Mouse (Mus musculus) embryo, embryonic 11 days (tissue): ENCODE data around the gene Zswim5.

Experiments used
- DNase-seq: peaks from one replicate; pipeline ENCODE4 v3.0.0-alpha.2; 2015

Zswim5 gene

GRCm38 (mm10) chr4:116928006-116928651, 51.0 kb downstream of the Zswim5 start:
- no peak for DNase-seq

- DNase-seq: no peak
Measured at GRCm38 (mm10) chr4:116939585-116939984, 62.4 kb downstream of the Zswim5 start.

GRCm38 (mm10) chr4:116942695-116943094, 65.5 kb downstream of the Zswim5 start:
- DNase-seq: peak; percentile 16

DNA sequence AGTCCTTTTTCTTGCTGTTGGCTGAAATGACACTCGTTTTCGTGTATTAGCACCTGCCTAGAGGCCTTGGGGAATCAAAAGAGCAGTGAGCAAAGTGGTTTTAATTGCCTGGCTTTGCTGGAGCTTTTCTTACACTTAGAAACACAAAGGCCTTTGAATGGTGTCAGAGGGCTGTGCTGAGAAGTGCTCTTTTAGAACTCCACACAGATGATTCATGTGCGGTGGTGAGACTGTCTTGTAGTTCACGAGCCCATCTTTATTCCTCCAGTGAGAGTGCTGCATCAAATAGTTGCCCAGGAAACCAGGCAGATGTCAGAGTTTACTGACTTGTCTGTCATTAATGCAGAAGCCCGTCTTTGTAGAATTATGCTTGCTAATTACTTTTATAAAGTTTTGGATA, 66.9 kb downstream of the Zswim5 start:
- DNase-seq: peak; percentile 36

GRCm38 (mm10) chr4:116951642-116952041, 74.5 kb downstream of the Zswim5 start:
- DNase-seq: peak; percentile 47

GRCm38 (mm10) chr4:116954951-116955350, 77.8 kb downstream of the Zswim5 start:
- no peak for DNase-seq

DNA sequence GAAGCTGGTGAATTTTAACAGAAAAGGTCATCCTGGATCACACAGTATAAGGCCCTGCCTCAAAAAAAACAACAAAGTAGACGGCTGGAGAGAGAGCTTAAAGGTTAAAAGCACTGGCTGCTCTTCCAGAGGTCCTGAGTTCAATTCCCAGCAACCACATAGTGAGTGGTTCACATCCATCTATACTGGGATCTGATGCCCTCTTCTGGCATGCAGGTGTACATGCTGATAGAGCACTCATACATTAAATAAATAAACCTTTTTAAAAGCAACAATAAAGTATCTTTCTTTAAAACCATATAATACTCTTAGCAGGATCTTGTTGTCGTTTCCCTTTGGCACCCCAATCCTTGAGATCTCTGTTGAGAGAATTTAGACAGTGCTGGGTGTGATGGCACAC, 99.3 kb downstream of the Zswim5 start:
- DNase-seq: no peak

DNA sequence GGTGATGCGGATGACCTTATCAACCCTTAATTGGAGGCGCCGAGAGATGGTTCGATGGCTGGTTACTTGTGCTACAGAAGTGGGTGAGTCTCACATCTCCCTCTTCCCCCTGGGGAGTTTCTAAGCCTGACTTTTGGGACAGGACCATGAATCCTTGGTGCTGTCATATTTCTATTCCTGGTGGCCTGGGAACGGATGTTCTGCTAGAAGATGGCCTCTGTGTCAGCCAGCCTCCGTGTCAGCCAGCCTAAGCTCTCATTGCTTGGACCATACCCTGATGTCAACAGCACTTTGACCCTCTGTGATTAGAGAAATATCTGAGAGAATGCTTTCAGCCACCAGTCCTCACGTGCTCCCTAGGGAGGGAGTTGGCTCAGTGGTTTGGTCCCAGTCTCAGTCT, 108.5 kb downstream of the Zswim5 start:
- no peak for DNase-seq

- DNase-seq: peak; percentile 74
Measured at GRCm38 (mm10) chr4:116986400-116987121, 109.4 kb downstream of the Zswim5 start.

- DNase-seq: no peak
Measured at GRCm38 (mm10) chr4:116987122-116987456, 109.9 kb downstream of the Zswim5 start.

DNA sequence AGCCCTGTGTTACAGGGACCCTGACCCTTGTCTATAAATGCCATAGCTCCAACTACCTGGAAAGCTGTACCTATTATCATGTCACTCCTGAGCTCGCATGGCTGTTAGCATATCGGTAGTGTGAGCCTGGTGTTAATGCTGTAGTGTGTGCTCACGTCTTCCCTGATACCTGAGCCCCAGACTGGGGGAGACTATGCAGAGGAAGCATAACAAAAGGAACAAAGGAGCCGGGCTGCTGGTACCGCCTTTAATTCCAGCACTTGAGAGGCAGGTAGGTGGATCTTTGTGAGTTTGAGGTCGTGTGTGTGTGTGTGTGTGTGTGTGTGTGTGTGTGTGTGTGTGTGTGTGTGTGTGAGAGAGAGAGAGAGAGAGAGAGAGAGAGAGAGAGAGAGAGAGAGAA, 112.6 kb downstream of the Zswim5 start:
- DNase-seq: no peak

- DNase-seq: peak; percentile 78
Measured at GRCm38 (mm10) chr4:116991366-116991765, 114.2 kb downstream of the Zswim5 start.

DNA sequence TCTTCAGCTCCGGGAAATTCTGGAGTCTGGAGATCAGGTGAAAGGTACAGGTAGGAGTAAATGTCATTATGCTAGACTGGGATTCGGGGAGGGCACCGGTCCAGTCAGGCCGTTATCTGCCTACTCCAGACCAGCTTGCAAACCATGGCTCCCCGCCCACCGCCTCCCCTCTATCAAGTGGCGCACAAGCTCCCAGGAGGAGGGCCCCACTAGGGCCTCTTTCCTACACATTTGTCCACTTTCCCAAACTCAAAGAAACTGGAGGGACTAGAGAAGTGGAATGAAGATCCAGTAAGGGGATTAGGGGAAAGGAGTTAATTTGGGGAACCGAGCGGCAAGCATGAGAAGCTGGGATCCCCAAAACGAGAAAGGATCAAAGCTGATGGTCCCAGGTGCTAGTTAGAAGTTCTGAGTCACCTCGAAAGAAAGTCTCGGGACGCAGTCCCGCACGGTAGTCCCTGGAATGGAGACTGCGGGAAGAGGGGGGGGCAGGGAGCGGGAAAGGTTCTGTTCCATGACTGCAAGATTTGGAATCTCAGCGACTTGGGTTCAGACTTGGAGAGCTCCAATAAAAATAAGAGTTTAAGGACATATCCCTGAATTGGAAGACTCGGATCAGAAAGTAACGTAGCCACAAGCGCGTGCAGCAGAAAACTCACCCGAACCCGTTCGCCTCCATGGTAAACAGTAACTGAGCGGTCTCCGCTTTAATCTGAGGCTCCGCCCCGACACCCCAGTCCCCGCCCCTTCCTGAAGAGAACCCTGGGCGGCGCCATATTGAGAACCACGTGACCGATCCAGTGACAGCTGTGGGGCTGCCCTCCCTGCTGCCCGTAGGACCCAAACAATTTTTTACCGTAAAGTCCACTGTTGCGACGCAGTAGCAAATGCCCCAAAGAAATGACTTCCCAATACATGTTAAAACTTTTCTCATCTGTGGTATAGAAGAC, 116.8 kb downstream of the Zswim5 start, which contains the start of gene Urod:
Urod (minus strand) TSS at position 742 of the 950 bp plus-strand sequence.
- peak; percentile 98 for DNase-seq

DNA sequence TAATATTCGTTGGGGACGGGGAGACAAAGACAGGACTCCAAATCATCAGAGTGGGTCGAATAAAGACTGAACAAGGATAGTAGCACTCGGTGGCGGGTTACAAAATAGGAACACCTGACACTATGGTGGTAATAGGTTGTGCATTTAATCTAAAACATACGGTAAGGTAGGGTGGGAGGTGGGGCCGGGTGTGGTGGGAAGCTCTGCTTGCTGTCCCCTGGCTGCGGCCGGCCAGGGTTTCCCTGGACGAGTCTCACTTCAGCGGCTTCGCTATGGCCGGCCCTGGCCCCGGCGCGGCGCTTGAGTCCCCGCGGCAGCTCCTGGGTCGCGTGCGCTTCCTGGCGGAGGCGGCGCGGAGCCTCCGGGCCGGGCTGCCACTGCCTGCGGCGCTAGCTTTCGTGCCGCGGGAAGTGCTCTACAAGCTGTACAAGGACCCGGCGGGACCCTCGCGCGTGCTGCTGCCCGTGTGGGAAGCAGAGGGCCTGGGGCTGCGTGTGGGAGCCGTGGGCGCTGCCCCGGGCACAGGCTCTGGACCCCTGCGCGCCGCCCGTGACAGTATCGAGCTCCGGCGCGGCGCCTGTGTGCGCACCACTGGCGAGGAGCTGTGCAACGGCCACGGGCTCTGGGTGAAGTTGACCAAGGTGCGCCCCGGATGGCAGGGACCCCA, 118.1 kb downstream of the Zswim5 start, which contains the start of gene Hectd3:
Hectd3 (plus strand) TSS at position 187 of the 667 bp plus-strand sequence.
- DNase-seq: peak; percentile 85

DNA sequence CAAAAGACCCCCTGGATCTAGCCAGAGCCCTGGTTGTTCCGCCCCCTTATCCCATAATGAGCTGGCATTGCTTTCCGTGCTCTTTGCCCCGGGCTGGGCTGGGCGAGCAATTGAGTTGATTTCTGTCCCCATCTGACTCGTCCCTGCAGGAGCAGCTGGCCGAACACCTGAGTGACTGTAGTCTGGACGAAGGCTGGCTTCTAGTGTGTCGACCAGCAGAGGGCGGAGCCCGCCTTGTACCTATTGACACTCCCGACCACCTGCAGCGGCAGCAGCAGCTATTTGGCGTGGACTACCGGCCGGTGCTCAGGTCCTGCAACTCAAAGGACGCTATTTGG, 118.6 kb downstream of the Zswim5 start:
- peak; percentile 65 for DNase-seq

GRCm38 (mm10) chr4:116999513-117000154, 122.5 kb downstream of the Zswim5 start:
- no peak for DNase-seq

DNA sequence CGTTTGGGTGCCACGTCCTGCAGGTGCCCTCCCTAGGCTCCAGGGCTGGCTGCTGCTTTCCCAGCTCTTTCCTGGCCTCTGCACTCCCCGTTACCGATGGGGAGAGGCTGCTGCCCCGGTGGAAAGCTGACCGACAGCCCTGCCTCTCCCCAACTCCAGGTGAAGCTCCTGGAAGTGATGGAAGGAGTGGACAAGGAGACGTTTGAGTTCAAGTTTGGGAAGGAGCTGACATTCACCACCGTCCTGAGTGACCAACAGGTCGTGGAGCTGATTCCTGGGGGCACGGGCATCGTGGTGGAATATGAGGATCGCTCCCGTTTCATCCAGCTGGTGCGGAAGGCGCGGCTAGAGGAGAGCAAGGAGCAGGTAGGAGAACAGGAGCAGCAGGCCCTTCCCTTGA, 124.8 kb downstream of the Zswim5 start:
- DNase-seq: no peak

GRCm38 (mm10) chr4:117002543-117003521, 125.7 kb downstream of the Zswim5 start:
- peak; percentile 84 for DNase-seq

DNA sequence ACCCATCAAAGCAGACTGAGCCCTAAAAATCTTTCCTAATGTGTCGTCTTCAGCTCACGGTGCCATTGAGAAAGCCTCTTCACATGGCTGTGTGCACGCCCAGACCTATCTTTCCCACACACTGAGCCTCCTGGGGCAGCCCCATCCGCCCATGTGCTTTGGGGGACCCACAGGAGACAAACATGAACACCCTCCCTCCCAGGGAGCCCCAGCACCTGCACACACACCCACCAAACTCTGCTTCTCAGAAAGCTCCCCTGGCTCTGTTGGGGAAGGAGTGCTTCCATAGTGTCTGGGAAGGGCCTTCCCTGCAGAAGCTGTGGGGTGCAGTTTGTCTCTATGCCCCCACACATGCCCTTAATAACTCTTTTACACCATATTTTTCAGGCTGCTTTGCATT, 127.5 kb downstream of the Zswim5 start:
- DNase-seq: no peak

DNA sequence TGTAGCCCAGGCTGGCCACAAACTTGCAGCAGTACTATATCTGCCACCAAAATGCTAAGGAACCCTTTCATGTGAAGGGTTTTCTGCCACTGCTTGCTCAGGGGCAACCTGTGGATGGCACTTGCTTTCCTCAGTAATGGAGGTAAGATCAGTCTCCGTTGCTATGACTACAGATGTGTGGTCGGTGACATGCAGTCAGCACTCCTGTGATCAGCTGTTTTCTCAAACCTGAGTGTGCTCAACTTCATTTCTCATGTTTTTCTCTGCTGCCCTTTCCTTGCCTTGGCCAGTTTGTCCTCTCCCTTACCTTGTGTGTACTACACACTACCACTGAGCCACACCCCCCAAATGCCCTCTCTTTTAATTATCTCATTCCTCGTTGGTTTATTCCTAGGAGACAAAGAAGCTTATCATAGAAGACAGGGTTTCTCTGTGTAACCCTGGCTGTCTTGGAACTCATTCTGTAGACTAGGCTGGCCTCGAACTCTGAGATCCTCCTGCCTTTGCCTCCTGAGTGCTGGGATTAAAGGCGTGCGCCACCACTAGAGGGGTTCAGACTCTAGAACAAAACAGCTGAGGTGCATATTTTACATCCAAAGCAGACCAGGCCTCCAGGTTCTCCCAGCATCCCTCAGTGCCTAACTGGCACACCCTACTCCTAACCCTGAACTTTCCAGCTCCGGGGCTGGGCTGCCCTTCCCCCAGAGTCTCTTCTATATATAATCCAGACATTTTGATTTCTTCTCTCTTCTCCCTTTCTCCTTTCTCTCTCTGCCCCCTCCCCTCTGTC, 128.6 kb downstream of the Zswim5 start:
- no peak for DNase-seq
